Mouse (Mus musculus) spleen, embryonic (tissue): ENCODE measurements around the gene Dcaf8.

Source experiments
- CTCF ChIA-PET: fragments of 350-600 bp; sonication (Branson Sonifier 250); formaldehyde crosslinking; loops from one replicate; lab custom pipeline; 2022; lab: Charles Lee

Dcaf8 gene

GRCm38 (mm10) chr1:172147835-172148278, at the start of gene Dcaf8:
Gene Dcaf8, plus strand, starts transcription at chr1:172148084.
- CTCF ChIA-PET: no interaction called here

GRCm38 (mm10) chr1:172099325-172100033, 48.4 kb upstream of the Dcaf8 start:
- CTCF ChIA-PET: no interaction called here

- CTCF ChIA-PET: interaction anchor here (0.6 kb wide), 1 partner anchor 211 kb away, joined by 6 read pairs; no protein-coding TSS in a partner anchor
Measured at GRCm38 (mm10) chr1:172103619-172104018, 44.3 kb upstream of the Dcaf8 start.

GRCm38 (mm10) chr1:172105101-172105500, 42.8 kb upstream of the Dcaf8 start:
- CTCF ChIA-PET: no interaction called here

- CTCF ChIA-PET: interaction anchor here (0.7 kb wide), 1 partner anchor 29 kb away, joined by 3 read pairs; no protein-coding TSS in a partner anchor
Measured at GRCm38 (mm10) chr1:172107777-172108477, 40.0 kb upstream of the Dcaf8 start.

GRCm38 (mm10) chr1:172116948-172117347, 30.9 kb upstream of the Dcaf8 start:
- CTCF ChIA-PET: no interaction called here

GRCm38 (mm10) chr1:172119100-172119499, 28.8 kb upstream of the Dcaf8 start:
- CTCF ChIA-PET: interaction anchor here (0.6 to 1.0 kb wide), 2 partner anchors 10 to 30 kb away, joined by 3 read pairs; no protein-coding TSS in a partner anchor

GRCm38 (mm10) chr1:172119720-172120119, 28.2 kb upstream of the Dcaf8 start:
- CTCF ChIA-PET: interaction anchor here (0.5 to 1.0 kb wide), 2 partner anchors 29 to 340 kb away, joined by 3 read pairs; no protein-coding TSS in a partner anchor

- CTCF ChIA-PET: no interaction called here
Measured at GRCm38 (mm10) chr1:172122671-172123070, 25.2 kb upstream of the Dcaf8 start.

GRCm38 (mm10) chr1:172124572-172124971, 23.3 kb upstream of the Dcaf8 start:
- CTCF ChIA-PET: no interaction called here

- CTCF ChIA-PET: interaction anchor here (0.6 kb wide), 1 partner anchor 364 kb away, joined by 4 read pairs; no protein-coding TSS in a partner anchor
Measured at GRCm38 (mm10) chr1:172126376-172127347, 21.2 kb upstream of the Dcaf8 start, which contains the start of gene Pex19. Gene Pex19, plus strand, starts transcription at chr1:172126755.

- CTCF ChIA-PET: interaction anchor here (1.3 kb wide), 1 partner anchor 12 kb away, joined by 3 read pairs; no protein-coding TSS in a partner anchor
Measured at GRCm38 (mm10) chr1:172127487-172127886, 20.4 kb upstream of the Dcaf8 start.

GRCm38 (mm10) chr1:172128563-172128962, 19.3 kb upstream of the Dcaf8 start:
- CTCF ChIA-PET: interaction anchor here (0.7 to 1.3 kb wide), 2 partner anchors 13 to 56 kb away, joined by 3 to 5 read pairs; no protein-coding TSS in a partner anchor

- CTCF ChIA-PET: interaction anchor here (0.6 to 0.7 kb wide), 2 partner anchors 10 to 17 kb away, joined by 3 to 9 read pairs; no protein-coding TSS in a partner anchor
Measured at GRCm38 (mm10) chr1:172129108-172129507, 18.8 kb upstream of the Dcaf8 start.

GRCm38 (mm10) chr1:172129780-172130179, 18.1 kb upstream of the Dcaf8 start:
- CTCF ChIA-PET: interaction anchor here (0.7 kb wide), 1 partner anchor 11 kb away, joined by 3 read pairs; no protein-coding TSS in a partner anchor

- CTCF ChIA-PET: no interaction called here
Measured at GRCm38 (mm10) chr1:172132319-172132718, 15.6 kb upstream of the Dcaf8 start.

- CTCF ChIA-PET: interaction anchor here (0.7 kb wide), 1 partner anchor 12 kb away, joined by 3 read pairs; no protein-coding TSS in a partner anchor
Measured at GRCm38 (mm10) chr1:172133535-172133934, 14.3 kb upstream of the Dcaf8 start.

GRCm38 (mm10) chr1:172134072-172134471, 13.8 kb upstream of the Dcaf8 start:
- CTCF ChIA-PET: interaction anchor here (0.7 kb wide), 1 partner anchor 12 kb away, joined by 3 read pairs; no protein-coding TSS in a partner anchor

GRCm38 (mm10) chr1:172140160-172140559, 7.7 kb upstream of the Dcaf8 start:
- CTCF ChIA-PET: no interaction called here

GRCm38 (mm10) chr1:172140825-172141224, 7.1 kb upstream of the Dcaf8 start:
- CTCF ChIA-PET: no interaction called here

- CTCF ChIA-PET: no interaction called here
Measured at GRCm38 (mm10) chr1:172141529-172141928, 6.4 kb upstream of the Dcaf8 start.
